Mouse (Mus musculus) left cerebral cortex, adult 9 months (tissue): ENCODE measurements around the gene Ezh1.
"Not testable (repeated sequence)": the region's sequence is repeated elsewhere in the genome, so short reads cannot be mapped to it uniquely, and the experiment has no call there.

Experiments used
- DNase-seq, 2 experiments: peaks; one replicate each; pipeline ENCODE4 v3.0.0; 2022; ENCODE audit warnings: low spot score in 2 of 2

Ezh1 gene

DNA sequence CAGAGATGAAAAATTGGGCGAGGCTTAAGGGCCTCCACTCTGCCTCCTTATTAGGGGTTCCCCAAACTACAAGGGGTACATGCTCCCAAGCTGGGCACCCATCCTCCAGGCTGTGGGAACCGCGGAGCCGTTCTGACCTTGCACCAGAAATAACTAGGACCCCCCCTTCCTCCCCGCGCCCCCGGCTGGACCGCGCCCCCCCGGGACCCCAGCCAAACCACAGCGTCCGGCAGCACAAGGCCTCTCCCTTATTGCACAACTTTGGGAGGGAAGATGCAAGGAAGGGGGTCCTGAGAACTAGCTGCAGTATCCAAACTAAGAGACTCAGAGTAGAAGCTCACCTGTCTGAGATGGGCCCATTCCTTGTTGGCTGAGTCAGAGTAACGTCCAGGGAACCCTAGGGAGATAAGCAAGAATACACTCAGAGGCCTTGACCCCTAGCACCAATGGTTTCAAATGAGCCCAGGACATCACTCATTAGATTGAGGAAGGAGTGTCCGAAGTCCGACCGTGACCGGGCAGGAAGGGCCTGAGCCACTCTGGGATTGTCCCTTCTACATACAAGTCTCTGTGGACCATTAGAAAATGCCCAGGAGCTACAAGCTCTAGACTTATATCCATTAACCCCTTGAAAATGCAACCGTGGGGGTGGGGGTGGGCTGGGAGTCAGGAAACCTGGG lies 57.8 kb downstream of the Ezh1 start:
- DNase-seq = no peak

DNA sequence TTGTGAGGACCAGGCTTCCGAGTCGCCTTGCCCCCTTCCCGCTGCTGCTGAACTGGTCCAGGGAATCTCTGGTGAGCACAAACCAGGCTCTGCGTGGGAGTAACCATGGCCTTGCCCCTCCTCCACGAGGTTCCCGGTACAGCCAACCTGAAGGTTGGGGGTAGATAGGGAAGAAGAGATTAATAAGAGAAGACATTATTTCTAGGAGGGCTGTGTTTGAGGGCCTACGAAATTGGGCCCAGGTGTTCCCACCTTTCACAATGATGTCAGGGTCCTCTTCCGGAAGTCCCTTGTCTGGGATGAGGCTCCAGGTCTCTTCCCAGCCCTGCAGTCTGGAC lies 58.3 kb downstream of the Ezh1 start:
- no peak for DNase-seq

- no peak for DNase-seq
Observed at GRCm38 (mm10) chr11:101167211-101167962, 58.9 kb downstream of the Ezh1 start.

GRCm38 (mm10) chr11:101166357-101166756 lies 59.9 kb downstream of the Ezh1 start:
- DNase-seq = no peak

- DNase-seq = no peak
Observed at GRCm38 (mm10) chr11:101164677-101165580, 61.3 kb downstream of the Ezh1 start.

- DNase-seq = no peak
Observed at GRCm38 (mm10) chr11:101164351-101164665, 62.0 kb downstream of the Ezh1 start.

DNA sequence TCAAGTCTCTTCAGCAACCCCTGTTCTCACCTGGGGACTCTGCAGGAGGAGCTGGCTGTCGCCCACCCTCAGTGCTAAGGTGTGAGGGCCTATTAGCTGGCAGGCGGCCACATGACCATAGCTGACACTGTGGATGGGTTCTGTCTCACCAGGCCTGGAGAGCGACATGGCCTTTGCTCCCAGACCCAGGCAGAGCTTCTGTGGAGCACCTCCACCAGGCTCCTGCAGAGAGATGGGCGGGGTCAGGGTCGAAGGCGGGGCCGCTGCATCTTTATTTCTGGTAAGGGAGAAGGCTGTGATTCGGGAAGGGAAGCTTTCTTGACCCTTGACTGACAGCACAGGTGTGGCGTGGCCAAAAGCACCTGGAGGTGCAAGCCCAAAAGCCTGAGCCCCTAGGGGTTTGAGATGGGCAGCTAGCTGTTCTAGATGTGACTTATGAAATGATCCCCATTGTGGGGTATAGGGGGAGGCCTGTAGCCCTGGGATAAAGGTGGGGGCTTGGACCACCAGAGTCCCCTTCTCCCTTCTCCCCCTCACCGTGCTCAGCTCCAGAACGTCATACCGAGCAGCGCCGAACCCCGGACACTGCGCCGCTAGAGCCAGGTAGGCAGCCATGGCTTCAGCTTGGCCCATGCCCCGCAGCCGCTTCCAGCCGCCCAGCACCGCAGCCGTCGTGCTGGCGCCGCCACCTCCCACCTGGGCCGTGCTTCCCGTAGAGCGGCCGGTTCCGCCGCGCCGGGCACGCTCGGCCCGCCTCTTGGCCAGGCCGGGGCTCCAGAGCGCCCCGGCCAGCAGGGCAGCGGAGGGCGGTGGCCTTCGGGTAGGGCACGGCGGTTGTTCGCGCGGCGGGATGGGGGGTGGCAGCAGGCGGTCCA lies 62.5 kb downstream of the Ezh1 start:
- DNase-seq = no peak

- no peak for DNase-seq
Observed at GRCm38 (mm10) chr11:101162772-101163171, 63.5 kb downstream of the Ezh1 start.

- DNase-seq = no peak
Observed at GRCm38 (mm10) chr11:101162301-101162700, 64.0 kb downstream of the Ezh1 start.

GRCm38 (mm10) chr11:101161551-101161950 lies 64.7 kb downstream of the Ezh1 start:
- no peak for DNase-seq

GRCm38 (mm10) chr11:101160981-101161505 lies 65.2 kb downstream of the Ezh1 start:
- not testable (repeated sequence) for DNase-seq

DNA sequence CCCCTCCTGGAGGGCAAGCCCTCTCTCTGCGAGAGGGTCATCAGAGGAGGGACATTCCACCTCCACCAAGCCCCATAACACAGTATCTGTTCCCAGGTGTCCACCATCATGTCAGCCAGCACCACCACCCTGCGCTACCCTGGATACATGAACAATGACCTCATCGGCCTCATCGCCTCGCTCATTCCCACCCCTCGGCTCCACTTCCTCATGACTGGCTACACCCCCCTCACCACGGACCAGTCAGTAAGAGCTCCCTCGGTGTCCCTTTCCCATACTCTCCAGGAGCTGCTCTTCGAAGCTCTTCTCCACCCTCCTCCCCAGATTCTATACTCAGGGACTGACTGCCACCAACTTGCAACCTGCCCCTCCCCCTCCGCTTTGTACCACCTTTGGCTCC lies 66.1 kb downstream of the Ezh1 start:
- not testable (repeated sequence) for DNase-seq

- DNase-seq = peak; percentile 67 to 86
Observed at GRCm38 (mm10) chr11:101155728-101156371, 70.4 kb downstream of the Ezh1 start, which contains the start of gene Tubg2. Tubg2 (plus strand) TSS chr11:101155907.

- DNase-seq = no peak
Observed at GRCm38 (mm10) chr11:101155151-101155550, 71.1 kb downstream of the Ezh1 start.

DNA sequence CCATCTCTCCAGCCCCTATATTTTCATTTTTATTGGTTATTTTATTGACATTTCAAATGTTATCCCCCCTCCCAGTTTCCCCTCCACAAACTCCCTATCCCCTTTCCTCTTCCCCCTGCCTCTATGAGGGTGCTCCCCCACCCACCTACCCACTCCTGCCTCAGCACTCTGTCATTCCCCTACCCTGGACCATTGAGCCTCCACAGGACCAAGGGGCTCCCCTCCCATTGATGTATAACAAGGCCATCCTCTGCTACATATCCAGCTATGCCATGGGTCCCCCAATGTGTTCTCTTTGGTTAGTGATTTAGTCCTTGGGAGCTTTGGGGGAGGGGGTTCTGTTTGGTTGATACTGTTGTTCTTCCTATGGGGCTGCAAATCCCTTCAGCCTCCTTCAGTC lies 71.6 kb downstream of the Ezh1 start:
- no peak for DNase-seq

- DNase-seq = no peak
Observed at GRCm38 (mm10) chr11:101152825-101153224, 73.4 kb downstream of the Ezh1 start.

GRCm38 (mm10) chr11:101151063-101151462 lies 75.2 kb downstream of the Ezh1 start:
- DNase-seq = no peak

GRCm38 (mm10) chr11:101149178-101150105 lies 76.8 kb downstream of the Ezh1 start:
- DNase-seq = no peak

DNA sequence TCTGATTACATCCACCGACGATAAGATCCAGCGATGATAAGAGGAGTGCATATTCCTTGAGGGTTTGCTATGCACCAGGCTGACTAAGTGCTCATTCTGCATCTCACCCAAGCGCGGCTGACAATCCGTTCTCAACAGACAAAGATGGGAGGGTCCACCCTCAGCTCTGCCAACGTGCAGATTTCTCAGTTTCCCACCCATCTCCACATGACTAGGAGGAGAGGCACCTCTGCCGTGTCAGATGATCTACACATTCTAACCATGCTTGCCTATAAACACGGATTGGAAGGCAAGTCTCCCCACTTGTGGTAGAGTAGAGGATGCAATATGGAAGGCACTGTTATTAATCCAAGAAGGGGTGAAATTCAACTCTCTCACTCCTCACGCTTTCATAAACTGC lies 77.5 kb downstream of the Ezh1 start:
- no peak for DNase-seq

DNA sequence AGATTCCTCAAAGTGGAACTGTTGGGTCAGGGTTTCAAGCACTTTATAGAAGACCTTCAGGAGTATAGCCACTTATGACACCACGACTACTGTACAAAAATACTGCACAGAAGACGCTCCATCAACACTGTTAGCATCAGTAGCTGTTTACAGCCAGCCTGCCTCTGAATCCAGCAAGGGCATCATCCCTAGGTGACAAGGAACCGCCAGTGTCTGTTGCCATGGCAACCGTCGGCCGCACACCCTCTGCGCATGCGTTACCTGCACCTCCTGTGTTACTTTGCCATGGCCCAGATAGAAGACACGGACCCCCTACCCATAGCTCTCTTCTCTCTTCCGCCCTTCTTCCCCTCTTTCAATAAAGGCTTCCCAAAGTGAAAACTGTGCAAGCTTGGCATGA lies 79.9 kb downstream of the Ezh1 start:
- no peak for DNase-seq
